Mouse (Mus musculus) hindbrain, embryonic 10.5 days (tissue): ENCODE data around the gene Ecd. TPM values are rescaled to one million over a fixed set of nuclear protein-coding genes. Genes with fewer than 3 reads are reported as not detected.
A peak's percentile ranks its signal among the peaks of the same experiment; 100 is the strongest.

Source experiments
- DNase-seq: peaks from one replicate; pipeline ENCODE4 v3.0.0-alpha.2; 2017; ENCODE audit warnings: low spot score
- H3K27ac ChIP-seq: fragments of 300-500 bp; sonication (generic); 2 replicates; pipeline ENCODE4 v1.5.1; 2016; ENCODE audit warnings: mild to moderate bottlenecking, moderate library complexity
- H3K27me3 ChIP-seq: fragments of 300-500 bp; sonication (generic); 2 replicates; pipeline ENCODE4 v1.6.1; 2016; ENCODE audit warnings: mild to moderate bottlenecking; ENCODE audit not compliant: poor library complexity, insufficient read depth, severe bottlenecking
- H3K36me3 ChIP-seq: fragments of 300-500 bp; sonication (generic); 2 replicates; pipeline ENCODE4 v1.6.1; 2016; ENCODE audit warnings: mild to moderate bottlenecking, moderate library complexity
- H3K4me1 ChIP-seq: fragments of 300-500 bp; sonication (generic); replicated peaks from 2 replicates; pipeline ENCODE4 v1.6.1; 2016; ENCODE audit warnings: mild to moderate bottlenecking
- H3K4me3 ChIP-seq: fragments of 300-500 bp; sonication (generic); 2 replicates; pipeline ENCODE4 v1.5.1; 2016; ENCODE audit warnings: mild to moderate bottlenecking, moderate library complexity
- H3K9me3 ChIP-seq: fragments of 300-500 bp; sonication (generic); 2 replicates; pipeline ENCODE4 v1.6.1; 2016; ENCODE audit warnings: mild to moderate bottlenecking, moderate library complexity
- WGBS: fragments of 180-500 bp; shearing (Covaris S2); methylation state at CpG from one replicate; pipeline ENCODE4 v1.1.7; 2016; 5-methylcytosine and 5-hydroxymethylcytosine counted together
- polyA plus RNA-seq: library from polyadenylated mRNA; unstranded; fragments of >200 nt; fragmentation: Nextera tagmentation; extraction: Ambion mirVana; gene quantifications from 2 replicates; pipeline ENCODE4 v1.2.1, GENCODE M21; 2016

Gene Ecd
- 64.0 and 71.1 TPM in 2 replicates for polyA plus RNA-seq

DNA sequence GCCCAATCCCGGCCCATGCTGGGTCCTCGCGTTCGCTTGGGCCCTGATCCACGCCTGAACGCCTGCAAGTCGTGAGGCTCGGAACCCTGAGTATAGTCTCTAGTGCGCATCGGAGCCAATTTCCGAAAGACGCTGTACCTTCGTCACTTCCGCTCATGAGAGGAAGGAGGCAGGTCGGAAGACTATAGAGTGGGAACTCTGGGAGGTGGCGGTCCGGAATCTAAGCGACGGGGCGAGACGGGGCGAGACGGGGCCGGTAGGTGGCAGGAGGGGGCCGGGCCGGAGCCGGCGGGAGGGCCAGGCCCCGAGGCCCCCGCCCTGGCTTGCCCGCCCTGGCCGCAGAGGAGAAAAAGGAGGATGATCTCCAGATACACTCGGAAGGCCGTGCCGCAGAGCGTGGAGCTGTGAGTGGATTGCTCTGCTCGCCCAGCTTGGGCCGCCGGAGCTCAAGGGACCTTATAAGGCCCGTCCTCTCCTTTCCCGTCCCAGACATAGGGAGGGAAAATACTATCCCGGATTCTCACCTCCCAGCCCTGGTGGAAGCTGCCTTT, at the start of gene Ecd, which contains the start of gene Fam149b:
Gene Ecd (minus strand): TSS at position 131 of the 551 bp plus-strand sequence.
Gene Fam149b (plus strand): TSS at position 172 of the 551 bp plus-strand sequence.
- Histone ChIP-seq H3K27ac (peak within 1 kb of the TSS; percentile 97), H3K27me3 (no peaks in the 10 kb centered on the region), H3K4me3 (peak within 1 kb of the TSS; percentile 83), H3K9me3 (no peaks in the 10 kb centered on the region), H3K36me3 (peaks cover 50% of the 10 kb centered on the region), H3K4me1 (peaks cover 16% of the 10 kb centered on the region)
- peak; percentile 95 for DNase-seq
- under 1% methylated on average over 42 of the region's 42 CpGs for WGBS

DNA sequence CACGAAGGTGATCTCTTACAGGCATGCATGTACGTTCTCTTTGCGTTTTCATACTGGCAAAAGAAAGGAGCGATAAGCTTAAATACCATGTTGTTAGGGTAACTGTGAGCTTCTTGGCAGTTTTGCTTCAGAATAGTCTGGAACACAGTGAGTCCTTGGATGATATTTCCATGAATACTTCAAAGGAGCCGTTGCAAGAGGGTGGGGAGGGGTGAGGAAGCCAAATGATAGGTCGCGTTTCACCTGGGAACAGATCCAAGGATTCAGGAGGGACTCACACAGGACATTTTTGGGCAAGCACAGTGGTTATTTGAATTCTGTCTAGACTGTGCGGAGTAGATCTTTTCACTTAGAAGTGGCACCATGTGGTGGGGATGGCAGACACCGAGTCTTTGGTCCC, 49.3 kb upstream of the Ecd start:
- H3K4me1 ChIP-seq: peaks cover 13% of the 10 kb centered on the region; the same call in 1 of the 2 replicates
- 89% methylated on average over 9 of the region's 9 CpGs for WGBS
- no peak for DNase-seq
- no peaks in the 10 kb centered on the region for H3K9me3 ChIP-seq
- no peaks in the 10 kb centered on the region for H3K27me3 ChIP-seq
- no peak overlapping the region for H3K4me3 ChIP-seq
- no peaks in the 10 kb centered on the region for H3K36me3 ChIP-seq
- no peak overlapping the region for H3K27ac ChIP-seq

DNA sequence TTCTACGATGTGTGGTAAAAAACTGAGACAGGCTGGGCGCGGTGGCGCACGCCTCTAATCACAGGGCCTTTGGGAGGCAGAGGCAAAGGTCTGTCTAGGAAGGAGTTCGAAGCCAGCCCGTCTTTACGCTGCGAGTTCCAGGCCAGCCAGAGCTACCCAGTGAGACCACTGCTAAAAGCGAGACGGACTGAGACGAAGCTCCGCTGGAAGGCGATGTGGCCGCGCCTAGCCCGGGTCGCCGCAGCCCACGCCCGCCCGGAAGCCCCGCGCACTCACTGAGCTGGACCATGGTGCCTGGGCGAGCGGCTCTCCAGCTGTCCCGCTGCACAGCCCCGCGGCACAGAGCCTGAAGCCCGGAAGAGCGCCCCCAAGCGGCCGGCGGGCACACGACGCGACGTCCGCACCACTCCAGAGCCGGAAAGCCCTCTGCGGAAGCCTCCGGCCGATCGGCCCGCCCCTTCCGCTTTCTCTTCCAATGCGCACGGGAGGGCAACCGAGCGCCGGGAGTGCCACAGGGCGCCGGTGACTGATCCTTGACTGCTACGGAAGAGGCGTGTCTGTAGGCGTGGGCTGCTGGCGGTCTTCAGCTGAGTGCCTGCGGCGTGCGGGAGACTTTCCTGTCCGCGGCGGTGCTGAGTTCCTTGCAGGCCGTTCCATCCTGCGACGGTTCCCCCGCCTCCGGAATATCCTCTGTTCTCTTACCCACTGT, 45.4 kb upstream of the Ecd start, which contains the start of gene Mrps16:
Gene Mrps16 (minus strand): TSS at position 430 of the 709 bp plus-strand sequence.
- Histone ChIP-seq H3K36me3 (peaks cover 23% of the 10 kb centered on the region), H3K27ac (peak within 1 kb of the TSS; percentile 94), H3K4me1 (peaks cover 20% of the 10 kb centered on the region), H3K4me3 (peak within 1 kb of the TSS; percentile 77), H3K27me3 (no peaks in the 10 kb centered on the region), H3K9me3 (no peaks in the 10 kb centered on the region)
- DNase-seq: peak; percentile 95
- WGBS: under 1% methylated on average over 68 of the region's 68 CpGs

DNA sequence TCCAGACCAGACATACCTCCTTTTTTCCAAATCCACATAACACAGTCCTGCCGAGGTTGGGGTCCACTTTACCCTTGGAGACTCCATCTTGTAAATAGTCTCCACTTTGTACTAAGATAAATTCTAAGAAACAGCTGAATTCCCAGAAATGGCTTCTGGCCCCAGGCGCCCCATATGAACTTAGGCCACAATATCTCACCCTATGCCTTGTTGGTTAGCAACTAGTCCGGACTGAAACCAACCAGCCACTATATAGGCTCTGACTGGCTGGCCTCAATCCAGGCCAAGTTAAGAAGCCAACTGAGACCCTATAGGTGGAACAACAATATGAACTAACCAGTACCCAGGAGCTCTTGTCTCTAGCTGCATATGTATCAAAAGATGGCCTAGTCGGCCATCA, 44.4 kb upstream of the Ecd start:
- H3K27me3 ChIP-seq: no peaks in the 10 kb centered on the region
- peaks cover 26% of the 10 kb centered on the region for H3K36me3 ChIP-seq
- DNase-seq: no peak
- no peaks in the 10 kb centered on the region for H3K9me3 ChIP-seq
- WGBS: 85% methylated on average over 4 of the region's 4 CpGs
- H3K27ac ChIP-seq: no peak overlapping the region
- 0 out of 2 replicates have a peak overlapping the region, but pooled peaks have one; percentile 18 for H3K4me3 ChIP-seq
- peaks cover 30% of the 10 kb centered on the region for H3K4me1 ChIP-seq

DNA sequence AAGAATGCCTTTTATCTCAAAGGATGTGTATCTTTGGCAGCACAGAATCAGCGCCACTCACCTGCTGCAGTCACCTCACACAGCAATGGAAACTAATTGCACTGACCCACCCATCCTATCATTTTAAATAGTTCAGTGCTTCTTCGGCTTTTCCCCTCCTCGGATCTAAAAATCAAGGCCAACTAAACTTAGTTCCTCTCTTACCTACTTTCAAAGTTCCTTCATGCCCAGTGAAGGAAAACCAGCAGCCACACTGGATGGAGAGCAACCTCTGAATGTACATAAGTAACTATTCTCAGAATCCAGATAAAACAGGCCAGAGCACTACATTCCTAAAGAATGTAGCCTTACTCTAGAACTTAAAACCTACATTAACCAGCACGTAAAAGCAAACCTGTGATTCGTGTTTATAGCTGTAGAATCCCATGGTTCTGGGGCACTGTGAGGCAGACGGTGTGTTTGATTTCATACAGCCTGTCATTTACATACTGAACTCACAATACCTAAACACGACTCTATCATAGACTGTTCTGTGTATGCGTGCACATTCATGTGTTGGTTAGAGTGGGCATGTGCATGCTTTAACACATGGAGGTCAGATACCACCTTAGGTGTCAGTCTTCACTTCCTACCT, 41.6 kb upstream of the Ecd start:
- peak overlapping the region; percentile 94; the same call in 1 of the 2 replicates for H3K27ac ChIP-seq
- no peaks in the 10 kb centered on the region for H3K9me3 ChIP-seq
- peak overlapping the region; percentile 90 for H3K4me3 ChIP-seq
- no peaks in the 10 kb centered on the region for H3K27me3 ChIP-seq
- H3K4me1 ChIP-seq: peaks cover 48% of the 10 kb centered on the region
- 90% methylated on average over 8 of the region's 8 CpGs for WGBS
- H3K36me3 ChIP-seq: peaks cover 53% of the 10 kb centered on the region
- no peak for DNase-seq

DNA sequence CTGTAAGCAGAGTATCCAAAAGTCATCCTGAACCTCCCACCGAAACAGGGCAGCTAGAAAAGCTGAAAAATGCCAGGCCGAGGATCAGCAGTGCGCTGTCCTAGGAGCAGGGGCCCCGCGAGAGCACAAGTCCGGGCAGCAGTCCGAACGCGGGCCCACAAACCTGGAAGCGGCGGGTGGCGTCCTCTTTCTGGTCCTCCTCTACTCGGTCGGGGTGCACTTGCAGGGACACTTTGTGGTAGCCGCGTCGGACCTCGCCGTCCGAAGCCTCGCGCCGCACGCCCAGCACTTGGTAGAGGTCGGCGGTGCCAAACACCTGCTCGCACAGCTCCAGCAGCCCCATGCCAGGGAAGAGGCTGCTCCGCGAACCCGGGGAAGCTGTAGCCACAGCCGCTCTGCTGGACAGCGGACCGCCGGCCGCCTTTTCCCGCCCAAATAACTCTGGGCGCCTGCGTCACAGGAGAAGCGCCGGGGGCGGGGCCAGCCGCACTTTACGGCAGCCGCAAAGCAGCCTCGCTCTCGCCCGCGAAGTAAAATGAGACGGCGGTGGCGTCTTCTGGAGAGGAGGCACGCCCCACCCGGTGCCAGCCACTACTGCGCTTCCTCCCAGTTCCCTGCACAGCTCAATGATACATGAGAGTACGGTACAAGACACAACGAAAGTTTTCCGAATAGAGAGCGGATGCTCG, 40.7 kb upstream of the Ecd start, which contains the start of gene Dnajc9:
Gene Dnajc9 (minus strand): TSS at position 470 of the 689 bp plus-strand sequence.
- peaks cover 40% of the 10 kb centered on the region for H3K4me1 ChIP-seq
- H3K27me3 ChIP-seq: no peaks in the 10 kb centered on the region
- peak within 1 kb of the TSS; percentile 94 for H3K27ac ChIP-seq
- peak; percentile 95 for DNase-seq
- peak within 1 kb of the TSS; percentile 90 for H3K4me3 ChIP-seq
- under 1% methylated on average over 59 of the region's 59 CpGs for WGBS
- H3K36me3 ChIP-seq: peaks cover 63% of the 10 kb centered on the region
- no peaks in the 10 kb centered on the region for H3K9me3 ChIP-seq

DNA sequence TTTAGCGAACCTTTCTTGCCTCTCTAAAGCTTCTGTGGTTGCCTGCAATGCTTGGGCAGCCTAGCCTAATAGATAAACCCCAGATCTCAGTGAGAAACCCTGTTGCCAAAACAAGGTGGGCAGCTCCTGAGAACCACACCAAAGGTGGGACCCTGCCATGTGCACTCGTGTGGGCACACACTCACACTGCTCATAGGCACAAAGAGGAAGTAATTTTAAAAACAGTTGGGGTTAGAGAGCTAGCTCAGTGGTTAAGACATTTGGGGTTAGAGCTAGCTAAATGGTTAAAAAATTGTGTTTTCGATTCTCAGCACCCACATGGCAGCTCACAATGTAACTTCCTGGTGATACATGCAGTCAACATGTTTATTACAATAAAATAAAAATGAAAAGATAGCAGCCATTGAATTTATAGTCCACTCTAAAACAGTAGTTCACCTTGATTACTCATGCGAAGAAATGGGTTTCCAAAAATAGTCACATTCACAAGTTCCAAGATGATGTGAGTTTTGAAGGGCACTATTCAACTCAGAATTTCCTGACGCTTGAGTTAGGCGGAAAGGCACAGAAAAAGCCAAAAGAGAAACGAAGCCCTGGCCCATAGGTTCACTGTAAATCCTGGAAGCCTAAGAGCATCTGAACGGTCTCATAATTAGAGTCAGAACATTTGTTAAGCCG, 32.0 kb upstream of the Ecd start:
- no peak for DNase-seq
- Histone ChIP-seq H3K9me3 (no peaks in the 10 kb centered on the region), H3K4me1 (no peaks in the 10 kb centered on the region), H3K27ac (no peak overlapping the region), H3K4me3 (no peak overlapping the region), H3K36me3 (peaks cover 97% of the 10 kb centered on the region), H3K27me3 (no peaks in the 10 kb centered on the region)
- 90% methylated on average over 9 of the region's 9 CpGs for WGBS

DNA sequence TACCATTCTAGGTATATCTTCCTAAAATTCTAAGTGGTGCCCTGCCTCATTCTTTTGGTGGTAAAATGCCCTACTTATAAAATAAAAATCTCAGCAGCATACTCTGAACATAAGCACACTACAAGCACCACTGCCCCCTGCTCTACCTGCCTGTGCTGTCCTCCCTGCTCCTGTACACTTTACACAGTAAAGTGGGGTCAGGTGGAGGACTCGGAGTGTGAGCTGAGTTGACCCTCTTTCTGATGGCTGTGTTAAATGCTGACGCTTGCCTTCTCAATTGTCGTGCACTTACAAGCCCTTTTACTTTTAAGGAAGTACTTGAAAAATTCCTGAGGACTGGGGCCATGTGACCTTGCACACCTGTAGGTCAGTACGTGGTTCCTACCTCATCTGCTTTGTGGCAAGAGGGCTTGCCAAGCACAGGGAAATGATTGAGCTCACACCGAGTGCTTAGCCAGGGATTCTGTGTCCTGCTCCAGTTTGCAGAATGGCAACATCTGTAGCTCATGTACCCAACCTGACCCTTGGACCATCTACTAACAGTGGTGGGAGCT, 31.2 kb upstream of the Ecd start:
- Histone ChIP-seq H3K4me3 (no peak overlapping the region), H3K27ac (no peak overlapping the region), H3K9me3 (no peaks in the 10 kb centered on the region), H3K36me3 (peaks cover 97% of the 10 kb centered on the region), H3K27me3 (no peaks in the 10 kb centered on the region), H3K4me1 (no peaks in the 10 kb centered on the region)
- DNase-seq: no peak
- 94% methylated on average over 5 of the region's 5 CpGs for WGBS

DNA sequence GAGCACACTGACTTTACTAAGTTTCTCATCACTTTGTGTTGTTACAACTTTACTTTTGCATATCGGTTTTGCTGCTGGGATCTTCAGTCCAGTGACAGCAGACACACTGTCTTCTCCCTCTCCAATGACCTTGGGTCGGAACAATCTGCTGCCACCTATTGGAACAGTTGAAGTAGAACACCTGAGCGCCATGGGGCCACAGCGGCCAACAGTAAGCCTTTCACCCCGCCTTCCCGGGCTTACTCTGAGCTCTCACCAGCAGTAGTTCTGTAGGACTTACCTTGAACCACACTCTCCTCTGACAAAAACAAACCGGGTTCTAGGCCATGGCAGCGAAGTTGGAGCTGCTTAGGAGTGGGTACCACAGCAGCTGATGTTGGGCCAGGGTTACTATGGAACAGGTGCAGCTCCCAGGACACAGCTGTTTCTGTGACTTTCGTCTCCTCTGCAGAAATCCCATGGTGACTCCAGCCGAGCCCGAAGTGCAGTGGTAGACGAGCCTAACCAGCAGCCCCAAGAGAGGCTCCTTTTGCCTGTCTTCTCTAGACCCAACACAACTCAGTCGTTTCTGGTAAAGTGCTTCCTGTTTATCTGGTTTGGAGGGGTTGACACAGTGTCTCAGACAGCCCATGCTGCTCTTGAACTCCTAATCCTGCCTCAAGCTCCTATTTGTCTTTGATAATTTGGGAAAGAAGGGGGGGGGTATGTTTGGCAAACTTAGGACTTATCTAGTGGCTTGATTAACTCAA, 30.6 kb upstream of the Ecd start:
- H3K4me3 ChIP-seq: no peak overlapping the region
- H3K27ac ChIP-seq: no peak overlapping the region
- no peaks in the 10 kb centered on the region for H3K4me1 ChIP-seq
- H3K9me3 ChIP-seq: no peaks in the 10 kb centered on the region
- 47% methylated on average over 13 of the region's 13 CpGs for WGBS
- no peaks in the 10 kb centered on the region for H3K27me3 ChIP-seq
- H3K36me3 ChIP-seq: peaks cover 95% of the 10 kb centered on the region
- DNase-seq: peak; percentile 33

DNA sequence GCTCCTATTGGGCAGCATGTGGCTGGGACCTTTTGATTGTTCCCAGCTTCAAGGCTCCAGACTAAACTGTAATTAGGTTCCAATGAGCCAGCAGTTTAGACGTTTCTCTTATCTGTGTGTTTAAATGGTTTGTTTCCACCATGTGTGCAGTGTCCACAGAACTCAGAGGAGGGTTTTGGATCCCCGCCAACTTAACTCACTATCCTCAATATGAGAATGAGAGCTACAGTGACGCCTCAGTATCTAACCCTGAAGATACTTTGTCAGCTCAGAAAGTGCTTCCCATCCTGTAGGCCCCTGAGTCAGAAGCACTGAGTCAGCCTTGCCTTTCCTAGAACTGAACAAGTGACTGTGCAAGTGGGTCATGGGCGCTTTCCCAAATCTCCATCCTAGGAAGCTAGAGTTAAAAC, 29.2 kb upstream of the Ecd start:
- peaks cover 95% of the 10 kb centered on the region for H3K36me3 ChIP-seq
- H3K27ac ChIP-seq: no peak overlapping the region
- WGBS: 93% methylated on average over 4 of the region's 4 CpGs
- no peaks in the 10 kb centered on the region for H3K4me1 ChIP-seq
- H3K9me3 ChIP-seq: no peaks in the 10 kb centered on the region
- no peaks in the 10 kb centered on the region for H3K27me3 ChIP-seq
- no peak for DNase-seq
- H3K4me3 ChIP-seq: no peak overlapping the region

DNA sequence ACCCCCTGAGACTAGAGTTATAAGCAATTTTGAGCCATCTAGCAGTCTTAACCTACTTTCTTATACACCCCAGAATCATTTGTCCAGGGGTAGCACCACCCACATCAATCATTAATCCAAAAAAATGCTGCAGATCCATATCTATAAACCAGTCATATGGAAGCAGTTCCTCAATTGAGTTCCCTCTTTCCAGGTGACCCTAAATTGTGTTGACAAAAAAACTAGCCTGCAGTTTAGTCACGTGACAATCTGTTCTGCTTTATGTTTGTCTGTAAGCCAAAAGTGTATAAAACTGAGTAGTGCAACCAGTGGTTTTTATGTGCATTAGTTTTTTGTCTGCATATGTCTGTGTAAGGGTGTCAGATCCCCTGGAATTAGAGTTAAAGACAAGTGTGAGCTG, 23.9 kb upstream of the Ecd start:
- H3K4me1 ChIP-seq: no peaks in the 10 kb centered on the region
- H3K27me3 ChIP-seq: no peaks in the 10 kb centered on the region
- no peaks in the 10 kb centered on the region for H3K9me3 ChIP-seq
- peaks cover 89% of the 10 kb centered on the region for H3K36me3 ChIP-seq
- WGBS: 90% methylated on average over 1 of the region's 1 CpGs
- no peak for DNase-seq
- no peak overlapping the region for H3K4me3 ChIP-seq
- no peak overlapping the region for H3K27ac ChIP-seq
